ENCODE assay signal across 21 mouse cellular contexts in genomic region chr17:47361343-47361742, GRCm38 (mm10).
"Had no signal": no experiment of that assay in that cellular context is flagged by ENCODE, and none has a peak within 500 bp of the region (broad histone marks: within the 10 kb centered on the region; RNA-seq: fewer than 3 reads in every experiment).

No protein-coding gene starts in this region.

- H3K27me3 ChIP-seq: liver, embryonic 12.5 days had no signal

- DNase-seq: kidney, adult 9 months; kidney, postnatal 10 days; layer of hippocampus, adult 9-11 months; liver; lung, adult 2 months; lung, postnatal 14 days; lung, postnatal 4 days; right cerebral cortex, adult 18-20 months; right cerebral cortex, postnatal 14 days; right cerebral cortex, postnatal 4 days; thymus, postnatal 25 days had no signal

- H3K36me3 ChIP-seq: liver, embryonic 15.5 days had no signal

- H3K27ac ChIP-seq: layer of hippocampus, adult 2 months; limb, embryonic 10.5 days; limb, embryonic 13.5 days; liver, embryonic 12.5 days; liver, embryonic 15.5 days; midbrain, embryonic 12.5 days; midbrain, embryonic 15.5 days; neural tube, embryonic 12.5 days; neural tube, embryonic 15.5 days; stomach, postnatal 0 days had no signal

- H3K4me3 ChIP-seq: layer of hippocampus, adult 2 months; limb, embryonic 10.5 days; limb, embryonic 13.5 days; liver, embryonic 12.5 days; liver, embryonic 15.5 days; midbrain, embryonic 12.5 days; midbrain, embryonic 15.5 days; neural tube, embryonic 12.5 days; neural tube, embryonic 15.5 days had no signal

- H3K4me1 ChIP-seq: limb, embryonic 10.5 days; limb, embryonic 13.5 days; liver, embryonic 12.5 days; liver, embryonic 15.5 days; midbrain, embryonic 12.5 days; midbrain, embryonic 15.5 days; neural tube, embryonic 12.5 days; neural tube, embryonic 15.5 days had no signal
